ENCODE assay signal across 16 mouse cellular contexts in genomic region chr15:90346162-90346561, GRCm38 (mm10).
DNase-seq lines count a peak whose midpoint lies in the region; ATAC-seq and TF ChIP-seq lines count a peak whose summit lies in the region.
"Had no signal": no experiment of that assay in that cellular context is flagged by ENCODE, and none has a peak within 500 bp of the region (broad histone marks: within the 10 kb centered on the region; RNA-seq: fewer than 3 reads in every experiment).

No protein-coding gene starts in this region.

- DNase-seq in heart, adult 11 months = peak; percentile 35
- no peak for DNase-seq in heart, postnatal 14 days
- DNase-seq in midbrain, embryonic 14.5 days = peak; percentile 55
- no peak for DNase-seq in midbrain, embryonic 11.5 days (ENCODE audit: low spot score, missing footprints)
- no peak for DNase-seq in liver, postnatal 0 days
- DNase-seq: cerebellum, adult 11 months; gastrocnemius, postnatal 25 days; lung, adult 2 months; lung, postnatal 36 days; right cerebral cortex, postnatal 4 days; thymus, adult 18-20 months had no signal

- H3K9me3 ChIP-seq in hindbrain, embryonic 15.5 days = no peaks in the 10 kb centered on the region
- 0 out of 2 replicates have a peak, but pooled peaks cover 6% of the 10 kb centered on the region for H3K9me3 ChIP-seq in hindbrain, embryonic 12.5 days (replicated peaks)
- peaks cover 3% of the 10 kb centered on the region; the same call in 1 of the 2 replicates for H3K9me3 ChIP-seq in midbrain, embryonic 14.5 days (ENCODE audit: control insufficient read depth, low read length)
- no peaks in the 10 kb centered on the region for H3K9me3 ChIP-seq in midbrain, embryonic 11.5 days (ENCODE audit: control insufficient read depth, low read length)
- H3K9me3 ChIP-seq in liver, postnatal 0 days (ENCODE audit: low read length) = no peaks in the 10 kb centered on the region
- H3K9me3 ChIP-seq: forebrain, embryonic 13.5 days had no signal

- intact Hi-C loops in heart, postnatal 14 days (cut with DNase I) = no loop called here

- no peak overlapping the region for H3K4me3 ChIP-seq in hindbrain, embryonic 15.5 days
- H3K4me3 ChIP-seq in hindbrain, embryonic 12.5 days = no peak overlapping the region
- H3K4me3 ChIP-seq in midbrain, embryonic 14.5 days (replicated peaks; ENCODE audit: low read depth, low read length) = no peak overlapping the region
- no peak overlapping the region for H3K4me3 ChIP-seq in midbrain, embryonic 11.5 days (ENCODE audit: low read depth, low read length)
- H3K4me3 ChIP-seq in liver, postnatal 0 days (ENCODE audit: low read depth, low read length) = peak overlapping the region; percentile 6; the same call in 1 of the 2 replicates
- H3K4me3 ChIP-seq: forebrain, embryonic 13.5 days; midbrain, embryonic 10.5 days had no signal

- peaks cover 11% of the 10 kb centered on the region; the same call in 1 of the 2 replicates for H3K4me1 ChIP-seq in hindbrain, embryonic 15.5 days (replicated peaks)
- no peaks in the 10 kb centered on the region for H3K4me1 ChIP-seq in hindbrain, embryonic 12.5 days
- H3K4me1 ChIP-seq in midbrain, embryonic 14.5 days (ENCODE audit: control insufficient read depth, insufficient read depth, low read length) = peaks cover 14% of the 10 kb centered on the region
- peaks cover 8% of the 10 kb centered on the region; the same call in 1 of the 2 replicates for H3K4me1 ChIP-seq in midbrain, embryonic 11.5 days (ENCODE audit: control insufficient read depth, insufficient read depth, low read length)
- 0 out of 2 replicates have a peak, but pooled peaks cover 6% of the 10 kb centered on the region for H3K4me1 ChIP-seq in liver, postnatal 0 days (ENCODE audit: insufficient read depth)

- TF ChIP-seq EP300 in liver, postnatal 0 days (IDR thresholded peaks at IDR 0.05; ENCODE audit: low read depth) = no peak

- WGBS in hindbrain, embryonic 15.5 days = 46% methylated on average over 9 of the region's 9 CpGs
- WGBS in hindbrain, embryonic 12.5 days = 56% methylated on average over 9 of the region's 9 CpGs
- WGBS in midbrain, embryonic 14.5 days = 39% methylated on average over 9 of the region's 9 CpGs
- 61% methylated on average over 9 of the region's 9 CpGs for WGBS in midbrain, embryonic 11.5 days
- WGBS in liver, postnatal 0 days (ENCODE audit: insufficient replicate concordance) = 36% methylated on average over 9 of the region's 9 CpGs

- ATAC-seq in hindbrain, embryonic 15.5 days (ENCODE audit: low FRiP score, low read depth) = no peak
- no peak for ATAC-seq in hindbrain, embryonic 12.5 days (ENCODE audit: low FRiP score)
- ATAC-seq in midbrain, embryonic 14.5 days (ENCODE audit: low FRiP score, low TSS enrichment) = no peak
- no peak for ATAC-seq in midbrain, embryonic 11.5 days (ENCODE audit: low FRiP score)
- no peak; the same call in 1 of the 2 replicates for ATAC-seq in liver, postnatal 0 days
- no peak for ATAC-seq in CD4-positive, CD25-positive, alpha-beta regulatory T cell, adult 4 months
- ATAC-seq: forebrain, embryonic 13.5 days had no signal

- H3K4me2 ChIP-seq in hindbrain, embryonic 15.5 days = peak overlapping the region; percentile 2; the same call in 1 of the 2 replicates
- H3K4me2 ChIP-seq in hindbrain, embryonic 12.5 days (replicated peaks) = no peak overlapping the region
- no peak overlapping the region for H3K4me2 ChIP-seq in midbrain, embryonic 14.5 days (ENCODE audit: low read length)
- no peak overlapping the region for H3K4me2 ChIP-seq in midbrain, embryonic 11.5 days
- H3K4me2 ChIP-seq in liver, postnatal 0 days (ENCODE audit: low read depth, low read length) = peak overlapping the region; percentile 41
- H3K4me2 ChIP-seq: forebrain, embryonic 13.5 days had no signal

- H3K36me3 ChIP-seq in hindbrain, embryonic 15.5 days = no peaks in the 10 kb centered on the region
- no peaks in the 10 kb centered on the region for H3K36me3 ChIP-seq in hindbrain, embryonic 12.5 days
- no peaks in the 10 kb centered on the region for H3K36me3 ChIP-seq in midbrain, embryonic 14.5 days (ENCODE audit: control insufficient read depth, insufficient read depth, low read length)
- H3K36me3 ChIP-seq in midbrain, embryonic 11.5 days (ENCODE audit: control insufficient read depth, insufficient read depth, low read length) = no peaks in the 10 kb centered on the region
- H3K36me3 ChIP-seq in liver, postnatal 0 days (replicated peaks; ENCODE audit: insufficient read depth, low read length) = no peaks in the 10 kb centered on the region
- H3K36me3 ChIP-seq: midbrain, embryonic 10.5 days had no signal

- TF ChIP-seq CTCF in liver, postnatal 0 days (IDR thresholded peaks at IDR 0.05; ENCODE audit: low read depth) = no peak

- no peak overlapping the region for H3K9ac ChIP-seq in hindbrain, embryonic 15.5 days
- no peak overlapping the region for H3K9ac ChIP-seq in hindbrain, embryonic 12.5 days
- H3K9ac ChIP-seq in midbrain, embryonic 14.5 days (replicated peaks; ENCODE audit: low read length) = no peak overlapping the region
- no peak overlapping the region for H3K9ac ChIP-seq in midbrain, embryonic 11.5 days (ENCODE audit: low read length)
- H3K9ac ChIP-seq in liver, postnatal 0 days (replicated peaks) = no peak overlapping the region
- H3K9ac ChIP-seq: forebrain, embryonic 13.5 days had no signal

- no peaks in the 10 kb centered on the region for H3K27me3 ChIP-seq in hindbrain, embryonic 15.5 days
- no peaks in the 10 kb centered on the region for H3K27me3 ChIP-seq in hindbrain, embryonic 12.5 days
- no peaks in the 10 kb centered on the region for H3K27me3 ChIP-seq in midbrain, embryonic 14.5 days (ENCODE audit: control insufficient read depth, insufficient read depth, low read length)
- H3K27me3 ChIP-seq in midbrain, embryonic 11.5 days (ENCODE audit: control insufficient read depth, insufficient read depth, low read length) = no peaks in the 10 kb centered on the region
- no peaks in the 10 kb centered on the region for H3K27me3 ChIP-seq in liver, postnatal 0 days (ENCODE audit: insufficient read depth, low read length)
- H3K27me3 ChIP-seq: forebrain, embryonic 13.5 days had no signal

- H3K27ac ChIP-seq in hindbrain, embryonic 15.5 days (replicated peaks) = no peak overlapping the region
- no peak overlapping the region for H3K27ac ChIP-seq in hindbrain, embryonic 12.5 days
- peak overlapping the region; percentile 55 for H3K27ac ChIP-seq in midbrain, embryonic 14.5 days (replicated peaks; ENCODE audit: low read depth, low read length)
- H3K27ac ChIP-seq in midbrain, embryonic 11.5 days (ENCODE audit: low read depth, low read length) = no peak overlapping the region
- H3K27ac ChIP-seq in liver, postnatal 0 days (ENCODE audit: low read depth) = peak overlapping the region; percentile 78
- H3K27ac ChIP-seq: forebrain, embryonic 13.5 days had no signal

Comparison
In these comparisons a context has a peak if more than half of its experiments do, and no peak if none do; other contexts are left out.
1. DNase-seq: peak in heart, adult 11 months (single experiment) and midbrain, embryonic 14.5 days (single experiment); none in heart, postnatal 14 days (0 of 2), midbrain, embryonic 11.5 days (single experiment) and liver, postnatal 0 days (single experiment).
2. H3K27ac ChIP-seq: peak in midbrain, embryonic 14.5 days (single experiment) and liver, postnatal 0 days (single experiment); none in hindbrain, embryonic 15.5 days (single experiment), hindbrain, embryonic 12.5 days (single experiment) and midbrain, embryonic 11.5 days (single experiment).
3. H3K4me2 ChIP-seq: peak in hindbrain, embryonic 15.5 days (single experiment) and liver, postnatal 0 days (single experiment); none in hindbrain, embryonic 12.5 days (single experiment), midbrain, embryonic 14.5 days (single experiment) and midbrain, embryonic 11.5 days (single experiment).